Mouse (Mus musculus): ENCODE results near the gene Gda. TPM values are rescaled to one million over a fixed set of nuclear protein-coding genes. Genes with fewer than 3 reads are reported as not detected.

Gene Gda
- polyA plus RNA-seq, 1 experiment from 2014 or later, result not detected

DNA sequence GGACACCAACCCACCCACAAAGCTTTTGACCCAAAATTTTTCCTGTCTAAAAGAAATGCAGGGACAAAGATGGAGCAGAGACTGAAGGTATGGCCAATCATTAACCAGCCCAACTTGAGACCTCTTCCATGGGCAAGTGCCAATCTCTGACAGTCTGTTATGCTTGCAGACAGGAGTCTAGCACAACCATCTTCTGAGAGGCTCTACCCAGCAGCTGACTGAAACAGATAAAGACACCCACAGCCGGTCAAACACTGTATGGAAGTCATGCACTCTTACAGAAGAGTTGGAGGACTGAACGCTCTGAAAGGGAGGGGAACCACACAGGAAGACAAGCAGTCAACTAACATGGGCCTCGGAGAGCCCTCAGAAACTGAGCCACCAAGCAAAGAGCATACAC, 36.7 kb downstream of the Gda start:
- no peaks in the 10 kb centered on the region for H3K27me3 ChIP-seq (ENCODE audit: insufficient read depth, poor library complexity, severe bottlenecking)
- H3K36me3 ChIP-seq, result no peaks in the 10 kb centered on the region
- H3K9me3 ChIP-seq, result no peaks in the 10 kb centered on the region
- WGBS, result 83% methylated on average over 3 of the region's 3 CpGs
- DNase-seq (ENCODE audit: low spot score), result no peak
- H3K4me1 ChIP-seq (replicated peaks), result no peaks in the 10 kb centered on the region
- no peak overlapping the region for H3K4me3 ChIP-seq
- no peak overlapping the region for H3K27ac ChIP-seq

DNA sequence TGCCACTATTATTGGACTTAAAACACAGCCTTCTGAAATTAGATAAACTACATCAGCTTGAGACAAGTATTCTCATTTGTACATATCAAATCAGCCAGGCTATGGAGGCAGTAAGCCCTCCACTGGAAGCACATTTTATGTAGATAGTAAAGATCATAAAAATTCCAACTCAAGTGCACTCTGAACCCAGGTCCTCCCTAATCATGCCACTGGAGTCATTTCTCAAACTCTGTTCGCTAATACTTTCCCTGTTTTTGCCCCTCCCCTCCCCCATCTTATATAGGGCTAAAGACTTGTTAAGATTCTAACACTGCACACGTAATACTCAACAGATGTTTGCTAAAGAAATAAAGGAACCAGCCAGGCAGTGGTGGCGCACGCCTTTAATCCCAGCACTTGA, 39.9 kb downstream of the Gda start:
- DNase-seq (ENCODE audit: low spot score), result no peak
- no peaks in the 10 kb centered on the region for H3K36me3 ChIP-seq
- H3K4me3 ChIP-seq, result no peak overlapping the region
- whole genome bisulfite sequencing, result 92% methylated on average over 4 of the region's 4 CpGs
- H3K27me3 ChIP-seq (ENCODE audit: insufficient read depth, poor library complexity, severe bottlenecking), result no peaks in the 10 kb centered on the region
- no peaks in the 10 kb centered on the region for H3K4me1 ChIP-seq (replicated peaks)
- no peaks in the 10 kb centered on the region for H3K9me3 ChIP-seq
- H3K27ac ChIP-seq, result no peak overlapping the region

DNA sequence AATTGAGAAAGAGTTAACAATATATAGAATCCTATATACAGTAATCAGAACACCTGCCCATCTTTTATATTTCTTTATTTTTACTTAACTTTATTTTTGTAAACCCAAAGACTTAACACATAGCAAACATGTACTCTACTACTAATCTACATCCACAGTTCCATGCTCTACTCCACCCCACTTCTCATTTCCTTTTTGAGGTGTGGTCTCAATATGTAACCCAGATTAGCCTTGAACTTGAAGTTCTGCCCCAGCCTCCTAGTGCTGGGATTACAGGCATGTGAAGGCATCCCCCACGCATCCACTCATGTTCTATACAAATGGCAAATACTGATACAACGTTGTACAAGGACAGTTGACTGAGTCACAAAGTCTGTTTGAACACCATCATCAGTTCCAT, 40.4 kb downstream of the Gda start:
- DNase-seq (ENCODE audit: low spot score), result no peak
- no peaks in the 10 kb centered on the region for H3K27me3 ChIP-seq (ENCODE audit: insufficient read depth, poor library complexity, severe bottlenecking)
- H3K36me3 ChIP-seq, result no peaks in the 10 kb centered on the region
- no peak overlapping the region for H3K4me3 ChIP-seq
- no peaks in the 10 kb centered on the region for H3K4me1 ChIP-seq (replicated peaks)
- H3K27ac ChIP-seq, result no peak overlapping the region
- 86% methylated on average over 2 of the region's 2 CpGs for WGBS
- H3K9me3 ChIP-seq, result no peaks in the 10 kb centered on the region

DNA sequence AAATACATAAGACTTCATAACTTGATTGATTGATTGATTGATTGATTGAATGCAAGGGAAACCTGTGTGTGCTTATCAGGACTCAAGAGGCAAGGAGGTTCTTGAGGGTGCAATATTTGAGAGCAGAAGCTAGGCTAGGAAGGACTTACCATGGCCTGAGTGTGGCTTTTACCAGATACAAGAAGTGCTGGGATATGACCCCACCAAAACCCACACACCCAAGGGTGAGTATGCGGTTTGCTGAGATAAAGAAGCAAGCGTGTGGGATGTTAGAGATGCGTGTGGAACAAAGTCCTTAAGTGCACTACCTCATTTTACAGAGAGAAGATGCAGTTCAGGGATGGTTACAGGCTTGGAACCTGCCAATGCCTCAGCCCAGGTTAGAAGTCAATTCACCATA, 41.0 kb downstream of the Gda start:
- no peaks in the 10 kb centered on the region for H3K36me3 ChIP-seq
- H3K4me3 ChIP-seq, result no peak overlapping the region
- 93% methylated on average over 3 of the region's 3 CpGs for WGBS
- H3K27ac ChIP-seq, result no peak overlapping the region
- H3K4me1 ChIP-seq (replicated peaks), result no peaks in the 10 kb centered on the region
- H3K9me3 ChIP-seq, result no peaks in the 10 kb centered on the region
- DNase-seq (ENCODE audit: low spot score), result no peak
- no peaks in the 10 kb centered on the region for H3K27me3 ChIP-seq (ENCODE audit: insufficient read depth, poor library complexity, severe bottlenecking)

DNA sequence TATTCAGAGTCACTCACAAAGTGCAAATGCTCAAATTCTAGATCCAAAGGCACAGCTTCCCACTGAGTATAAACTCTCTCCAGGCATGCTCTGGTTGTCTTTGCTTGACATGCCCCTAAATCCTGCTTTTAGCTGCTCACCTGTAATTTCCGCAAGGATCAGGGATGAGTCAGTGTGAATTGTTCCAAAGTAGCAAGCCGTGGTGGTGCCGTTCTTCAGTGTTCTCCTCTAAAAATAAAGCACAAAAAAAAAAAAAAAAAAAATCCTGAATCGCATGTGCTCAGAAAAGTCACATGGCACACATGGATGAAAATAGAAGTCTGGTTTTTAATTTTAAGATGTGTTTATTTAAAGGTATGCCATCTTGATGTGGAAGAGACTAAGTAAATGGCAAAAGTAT, 47.9 kb downstream of the Gda start:
- no peak for DNase-seq (ENCODE audit: low spot score)
- no peaks in the 10 kb centered on the region for H3K27me3 ChIP-seq (ENCODE audit: insufficient read depth, poor library complexity, severe bottlenecking)
- H3K36me3 ChIP-seq, result no peaks in the 10 kb centered on the region
- no peak overlapping the region for H3K4me3 ChIP-seq
- H3K27ac ChIP-seq, result no peak overlapping the region
- no peaks in the 10 kb centered on the region for H3K9me3 ChIP-seq
- WGBS, result 93% methylated on average over 4 of the region's 4 CpGs
- 0 out of 2 replicates have a peak, but pooled peaks cover 4% of the 10 kb centered on the region for H3K4me1 ChIP-seq (replicated peaks)

DNA sequence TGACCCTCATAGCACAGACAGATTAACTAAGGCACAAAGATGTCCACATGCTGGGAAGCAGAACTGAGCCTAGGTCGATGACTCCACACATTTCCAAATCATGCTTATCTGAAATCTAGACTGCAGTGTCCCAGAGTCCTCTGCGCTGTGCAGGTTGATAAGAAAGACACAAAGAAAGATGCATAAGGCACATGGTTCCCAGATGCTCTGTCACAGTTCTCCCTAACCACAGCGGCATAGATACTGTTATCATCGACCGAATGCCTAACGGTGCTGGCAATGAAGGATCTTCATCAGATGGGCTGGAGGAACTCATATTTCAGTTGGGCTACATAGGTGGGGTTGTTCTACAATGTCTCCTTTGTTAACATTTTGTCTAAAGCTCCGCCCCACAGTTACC, 49.5 kb downstream of the Gda start:
- Histone ChIP-seq H3K4me1 (replicated peaks) (0 out of 2 replicates have a peak, but pooled peaks cover 4% of the 10 kb centered on the region), H3K27me3 (ENCODE audit: insufficient read depth, poor library complexity, severe bottlenecking) (no peaks in the 10 kb centered on the region), H3K27ac (no peak overlapping the region), H3K9me3 (no peaks in the 10 kb centered on the region), H3K36me3 (no peaks in the 10 kb centered on the region), H3K4me3 (no peak overlapping the region)
- WGBS, result 86% methylated on average over 7 of the region's 7 CpGs
- no peak for DNase-seq (ENCODE audit: low spot score)

DNA sequence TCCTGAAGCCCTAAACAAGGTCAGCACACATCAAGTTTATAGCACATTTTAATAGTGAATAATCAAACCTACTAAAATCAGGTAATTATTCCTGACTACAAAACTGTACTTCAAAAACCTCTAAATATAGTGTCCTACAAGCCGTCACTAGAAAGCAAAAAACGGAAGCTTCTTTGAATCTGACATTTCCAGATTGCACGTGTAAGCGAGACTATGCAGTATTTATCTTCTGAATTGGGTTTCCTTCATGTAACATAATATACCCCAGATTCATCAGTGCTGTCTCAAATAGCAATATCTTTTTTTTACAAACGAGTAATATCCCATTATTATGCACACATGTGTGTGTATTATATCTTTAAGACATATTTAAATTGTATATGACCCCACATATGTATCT, 54.8 kb downstream of the Gda start:
- no peaks in the 10 kb centered on the region for H3K36me3 ChIP-seq
- DNase-seq (ENCODE audit: low spot score), result no peak
- no peak overlapping the region for H3K4me3 ChIP-seq
- no peak overlapping the region for H3K27ac ChIP-seq
- H3K27me3 ChIP-seq (ENCODE audit: insufficient read depth, poor library complexity, severe bottlenecking), result no peaks in the 10 kb centered on the region
- no peaks in the 10 kb centered on the region for H3K9me3 ChIP-seq
- 88% methylated on average over 5 of the region's 5 CpGs for WGBS
- no peaks in the 10 kb centered on the region for H3K4me1 ChIP-seq (replicated peaks)

DNA sequence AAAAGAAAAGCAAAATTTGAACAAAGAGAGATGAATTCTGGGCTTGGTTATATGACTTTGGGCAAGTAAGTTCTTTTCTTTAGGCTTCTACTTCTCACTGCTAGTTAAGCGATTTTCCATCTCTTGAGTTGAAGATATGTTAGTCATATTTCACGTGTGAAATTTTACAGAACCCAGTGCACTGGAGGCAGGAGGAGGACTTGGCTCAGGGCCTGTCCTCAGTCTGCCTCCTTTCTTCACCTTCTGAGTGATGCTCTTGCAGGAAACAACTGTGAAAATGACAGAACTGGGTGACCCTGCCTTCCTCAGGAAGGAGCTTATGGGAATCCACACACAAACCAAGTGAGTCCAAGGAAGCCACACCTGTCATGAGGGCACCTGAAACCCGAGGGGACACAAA, 57.9 kb downstream of the Gda start:
- H3K4me3 ChIP-seq, result no peak overlapping the region
- no peak for DNase-seq (ENCODE audit: low spot score)
- no peaks in the 10 kb centered on the region for H3K36me3 ChIP-seq
- H3K27me3 ChIP-seq (ENCODE audit: insufficient read depth, poor library complexity, severe bottlenecking), result no peaks in the 10 kb centered on the region
- H3K4me1 ChIP-seq (replicated peaks), result no peaks in the 10 kb centered on the region
- no peaks in the 10 kb centered on the region for H3K9me3 ChIP-seq
- WGBS, result 83% methylated on average over 3 of the region's 3 CpGs
- H3K27ac ChIP-seq, result no peak overlapping the region

DNA sequence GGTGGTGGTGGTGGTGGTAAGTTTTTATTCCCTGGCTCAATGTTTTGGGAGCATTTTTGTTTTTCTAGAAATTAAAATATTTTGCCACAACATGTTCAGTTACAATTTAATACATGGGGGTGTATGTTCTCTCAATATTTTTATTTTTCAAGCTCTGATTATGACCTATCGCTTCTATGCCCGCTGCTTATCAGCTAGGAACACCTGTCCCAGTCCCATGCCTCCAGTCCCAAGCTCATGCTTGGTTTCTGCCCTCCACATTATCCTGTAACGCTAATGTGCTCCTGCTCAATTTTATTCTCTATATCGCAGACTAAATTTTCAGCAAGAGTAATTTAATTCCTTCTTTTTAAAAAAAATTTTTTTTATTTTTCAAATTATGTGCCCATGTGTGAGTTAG, 64.1 kb downstream of the Gda start:
- H3K27ac ChIP-seq, result no peak overlapping the region
- no peak for DNase-seq (ENCODE audit: low spot score)
- H3K4me1 ChIP-seq (replicated peaks), result no peaks in the 10 kb centered on the region
- no peaks in the 10 kb centered on the region for H3K9me3 ChIP-seq
- H3K4me3 ChIP-seq, result no peak overlapping the region
- no peaks in the 10 kb centered on the region for H3K27me3 ChIP-seq (ENCODE audit: insufficient read depth, poor library complexity, severe bottlenecking)
- no peaks in the 10 kb centered on the region for H3K36me3 ChIP-seq
- 92% methylated on average over 4 of the region's 4 CpGs for WGBS

DNA sequence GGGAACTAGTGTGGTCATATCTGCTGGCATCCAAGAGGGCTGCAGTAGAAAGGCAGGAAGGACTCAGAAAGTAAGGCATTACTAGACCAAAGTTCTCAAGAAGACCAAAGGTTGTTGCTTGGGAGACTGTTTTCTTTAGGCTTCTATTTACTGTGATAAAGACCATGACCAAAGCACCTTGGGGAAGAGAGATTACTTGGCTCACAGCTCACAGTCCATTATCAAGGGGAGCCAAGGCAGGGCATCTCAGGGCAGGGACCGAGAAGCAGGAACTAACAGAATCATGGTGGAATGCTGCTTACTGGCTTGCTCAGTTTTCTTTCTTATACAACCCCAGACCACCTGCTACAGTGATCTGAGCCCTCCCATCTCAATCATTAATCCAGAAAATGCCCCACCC, 65.9 kb downstream of the Gda start:
- Histone ChIP-seq H3K4me3 (no peak overlapping the region), H3K36me3 (no peaks in the 10 kb centered on the region), H3K27me3 (ENCODE audit: insufficient read depth, poor library complexity, severe bottlenecking) (no peaks in the 10 kb centered on the region), H3K27ac (no peak overlapping the region), H3K4me1 (replicated peaks) (no peaks in the 10 kb centered on the region), H3K9me3 (no peaks in the 10 kb centered on the region)
- 85% methylated on average over 1 of the region's 1 CpGs for WGBS
- DNase-seq (ENCODE audit: low spot score), result no peak

DNA sequence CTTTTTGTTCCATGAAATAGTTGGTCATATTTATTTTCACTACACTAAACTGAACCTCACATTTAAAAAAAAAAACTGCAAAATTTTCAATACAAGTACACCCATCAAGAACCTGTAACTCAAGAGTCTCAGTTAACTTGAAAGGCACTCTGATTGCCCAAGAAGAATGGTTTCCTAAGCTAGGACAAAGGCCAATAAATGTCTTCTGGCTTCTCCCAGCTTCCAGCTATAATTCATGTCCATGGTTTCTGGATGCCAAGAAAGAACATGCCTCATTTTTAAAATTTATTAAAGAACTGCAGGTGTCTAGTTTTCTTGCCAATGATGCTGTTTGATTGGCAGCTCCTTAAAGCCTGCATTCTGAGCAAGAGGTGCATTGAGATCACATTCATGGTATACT, 75.3 kb downstream of the Gda start:
- no peak for DNase-seq (ENCODE audit: low spot score)
- no peak overlapping the region for H3K27ac ChIP-seq
- no peaks in the 10 kb centered on the region for H3K36me3 ChIP-seq
- no peak overlapping the region for H3K4me3 ChIP-seq
- no peaks in the 10 kb centered on the region for H3K4me1 ChIP-seq (replicated peaks)
- no peaks in the 10 kb centered on the region for H3K27me3 ChIP-seq (ENCODE audit: insufficient read depth, poor library complexity, severe bottlenecking)
- no peaks in the 10 kb centered on the region for H3K9me3 ChIP-seq

DNA sequence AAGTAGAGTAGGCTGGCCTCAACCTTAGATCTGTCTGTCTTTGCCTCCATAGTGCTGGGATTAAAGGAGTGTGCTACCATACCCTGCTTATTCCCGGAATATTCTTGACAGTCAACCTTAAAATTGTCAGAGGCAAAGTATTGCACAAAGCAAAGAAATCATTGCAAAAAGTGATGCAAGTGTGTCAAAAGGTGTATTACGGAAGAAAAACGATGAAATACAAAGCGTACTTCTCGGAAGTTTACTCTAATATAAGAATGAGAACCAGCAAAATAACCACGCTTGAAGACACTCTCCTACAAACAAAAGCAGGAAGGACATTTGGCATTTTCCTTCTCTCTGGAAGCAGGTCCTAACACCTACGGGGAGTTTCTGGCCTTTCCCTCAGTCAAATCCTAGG, 76.9 kb downstream of the Gda start:
- H3K27me3 ChIP-seq (ENCODE audit: insufficient read depth, poor library complexity, severe bottlenecking), result no peaks in the 10 kb centered on the region
- no peak for DNase-seq (ENCODE audit: low spot score)
- 92% methylated on average over 7 of the region's 7 CpGs for WGBS
- H3K4me1 ChIP-seq (replicated peaks), result no peaks in the 10 kb centered on the region
- no peak overlapping the region for H3K4me3 ChIP-seq
- no peaks in the 10 kb centered on the region for H3K9me3 ChIP-seq
- no peak overlapping the region for H3K27ac ChIP-seq
- no peaks in the 10 kb centered on the region for H3K36me3 ChIP-seq

DNA sequence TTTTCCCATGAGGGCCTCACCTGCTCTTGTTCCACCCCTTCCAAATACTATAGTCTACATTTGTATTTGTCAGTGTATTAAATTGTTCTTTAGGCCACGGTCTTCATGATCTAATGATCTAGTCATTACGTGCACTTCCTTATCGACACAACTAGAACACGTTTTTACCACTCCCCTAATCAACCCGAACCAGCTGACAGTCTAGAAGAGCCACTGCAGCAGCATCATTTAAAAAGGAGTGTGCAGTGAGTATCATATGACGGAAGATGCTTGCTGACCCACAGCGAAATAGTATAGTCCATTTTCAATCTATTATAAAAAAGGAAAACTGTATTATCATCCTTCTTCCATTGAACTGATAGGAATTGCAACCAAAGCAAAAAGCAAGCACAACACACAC, 82.3 kb downstream of the Gda start:
- 92% methylated on average over 7 of the region's 7 CpGs for WGBS
- H3K36me3 ChIP-seq, result no peaks in the 10 kb centered on the region
- no peaks in the 10 kb centered on the region for H3K4me1 ChIP-seq (replicated peaks)
- H3K27ac ChIP-seq, result no peak overlapping the region
- no peaks in the 10 kb centered on the region for H3K27me3 ChIP-seq (ENCODE audit: insufficient read depth, poor library complexity, severe bottlenecking)
- no peaks in the 10 kb centered on the region for H3K9me3 ChIP-seq
- H3K4me3 ChIP-seq, result no peak overlapping the region
- DNase-seq (ENCODE audit: low spot score), result no peak

DNA sequence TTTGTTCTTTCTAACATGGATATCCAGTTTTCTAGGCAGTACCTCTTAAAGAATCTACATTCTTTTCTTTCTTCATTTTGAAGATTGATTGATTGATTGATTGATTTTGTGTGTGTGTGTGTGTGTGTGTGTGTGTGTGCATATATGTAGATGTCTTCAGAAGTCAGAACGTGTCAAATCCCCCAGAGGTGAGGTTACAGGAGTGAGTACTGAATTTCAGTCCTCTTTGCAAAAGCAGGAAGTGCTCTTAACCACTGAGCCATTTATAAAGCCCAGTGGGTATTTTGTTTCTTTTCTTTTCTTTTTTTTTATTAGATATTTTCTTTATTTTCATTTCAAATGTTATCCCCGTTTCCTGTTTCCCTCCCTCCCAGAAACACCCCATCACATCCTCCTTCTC, 86.4 kb downstream of the Gda start:
- H3K27me3 ChIP-seq (ENCODE audit: insufficient read depth, poor library complexity, severe bottlenecking), result no peaks in the 10 kb centered on the region
- 82% methylated on average over 2 of the region's 2 CpGs for WGBS
- no peak for DNase-seq (ENCODE audit: low spot score)

More for the DNA sequence above, 86.4 kb downstream of the Gda start:
- H3K36me3 ChIP-seq, result no peaks in the 10 kb centered on the region
- H3K9me3 ChIP-seq, result no peaks in the 10 kb centered on the region
- H3K4me1 ChIP-seq (replicated peaks), result no peaks in the 10 kb centered on the region; the same call in 1 of the 2 replicates
- H3K4me3 ChIP-seq, result no peak overlapping the region
- no peak overlapping the region for H3K27ac ChIP-seq

Measured in hindbrain, embryonic 10.5 days (tissue).